Mouse (Mus musculus) fat pad, adult 2 months (tissue): Measurements from ENCODE around the gene Ivl.

Source experiments
- DNase-seq: peaks from one replicate; pipeline ENCODE4 v3.0.0-alpha.2; 2011; ENCODE audit warnings: low read depth, low spot score; ENCODE audit errors: extremely low read depth

The Ivl gene

GRCm38 (mm10) chr3:92573449-92574041 is at the start of gene Ivl:
Gene Ivl (minus strand): TSS chr3:92573735.
- DNase-seq, result peak; percentile 67

- DNase-seq, result no peak
Observed at GRCm38 (mm10) chr3:92621560-92621959, 48.0 kb upstream of the Ivl start, which contains the start of gene Lce6a. Gene Lce6a (minus strand): TSS chr3:92621660.

GRCm38 (mm10) chr3:92609804-92610203 is 36.3 kb upstream of the Ivl start:
- no peak for DNase-seq

- DNase-seq, result no peak
Observed at GRCm38 (mm10) chr3:92607392-92607791, 33.9 kb upstream of the Ivl start, which contains the start of gene 2210017I01Rik. Gene 2210017I01Rik (minus strand): TSS chr3:92607492.

- DNase-seq, result no peak
Observed at GRCm38 (mm10) chr3:92602169-92602568, 28.6 kb upstream of the Ivl start.

- no peak for DNase-seq
Observed at GRCm38 (mm10) chr3:92600456-92600855, 26.9 kb upstream of the Ivl start.

GRCm38 (mm10) chr3:92599973-92600372 is 26.4 kb upstream of the Ivl start:
- DNase-seq, result no peak

- peak; percentile 28 for DNase-seq
Observed at GRCm38 (mm10) chr3:92598429-92598828, 24.9 kb upstream of the Ivl start.

GRCm38 (mm10) chr3:92588858-92589257 is 15.3 kb upstream of the Ivl start, which contains the start of gene Smcp:
Gene Smcp (minus strand): TSS chr3:92588997.
- no peak for DNase-seq

GRCm38 (mm10) chr3:92587190-92587589 is 13.7 kb upstream of the Ivl start:
- DNase-seq, result no peak

- DNase-seq, result no peak
Observed at GRCm38 (mm10) chr3:92585055-92585454, 11.5 kb upstream of the Ivl start.

GRCm38 (mm10) chr3:92583164-92583826 is 9.8 kb upstream of the Ivl start:
- no peak for DNase-seq

- DNase-seq, result no peak
Observed at GRCm38 (mm10) chr3:92579508-92579907, 6.0 kb upstream of the Ivl start.

- DNase-seq, result no peak
Observed at GRCm38 (mm10) chr3:92578652-92579413, 5.3 kb upstream of the Ivl start.

GRCm38 (mm10) chr3:92572514-92573155 is 900 bp downstream of the Ivl start:
- DNase-seq, result no peak

- DNase-seq, result no peak
Observed at GRCm38 (mm10) chr3:92568752-92569151, 4.8 kb downstream of the Ivl start.

- no peak for DNase-seq
Observed at GRCm38 (mm10) chr3:92565418-92565817, 8.1 kb downstream of the Ivl start.

GRCm38 (mm10) chr3:92534411-92534810 is 39.1 kb downstream of the Ivl start, which contains the start of gene 2310046K23Rik:
Gene 2310046K23Rik (minus strand): TSS chr3:92534511.
- no peak for DNase-seq
